ENCODE assay signal across 9 mouse cellular contexts in genomic region chr14:28505051-28505585, GRCm38 (mm10). TPM values are rescaled to one million over a fixed set of nuclear protein-coding genes. Genes with fewer than 3 reads are reported as not detected.
A peak's percentile ranks its signal among the peaks of the same experiment; 100 is the strongest.
DNase-seq lines count a peak whose midpoint lies in the region; ATAC-seq lines count a peak whose summit lies in the region.
"Had no signal": no experiment of that assay in that cellular context is flagged by ENCODE, and none has a peak within 500 bp of the region (broad histone marks: within the 10 kb centered on the region; RNA-seq: fewer than 3 reads in every experiment).

No protein-coding gene starts in this region.

- peak; percentile 22; the same call in 1 of the 2 replicates for ATAC-seq in frontal cortex, adult (ENCODE audit: low TSS enrichment)
- ATAC-seq in intestine, embryonic 16.5 days: peak; percentile 45
- no peak for ATAC-seq in liver, embryonic 12.5 days

- under 1% methylated on average over 22 of the region's 22 CpGs for WGBS in intestine, embryonic 16.5 days
- WGBS in liver, embryonic 12.5 days (ENCODE audit: insufficient replicate concordance): 0% methylated on average over 22 of the region's 22 CpGs

- no peaks in the 10 kb centered on the region for H3K9me3 ChIP-seq in intestine, embryonic 16.5 days (ENCODE audit: control insufficient read depth, low read length)
- H3K9me3 ChIP-seq in liver, embryonic 12.5 days (replicated peaks): no peaks in the 10 kb centered on the region

- H3K4me3 ChIP-seq in brown adipose tissue, adult 24 weeks (ENCODE audit: insufficient read depth, low read depth, low read length): peak overlapping the region; percentile 80
- peak overlapping the region; percentile 69 for H3K4me3 ChIP-seq in intestine, embryonic 16.5 days (ENCODE audit: low read length)
- peak overlapping the region; percentile 51 for H3K4me3 ChIP-seq in liver, embryonic 12.5 days

- DNase-seq in frontal cortex, postnatal 25 days (ENCODE audit: low spot score in 2 of 2): no peak
- peak; percentile 29 for DNase-seq in gastrocnemius, postnatal 25 days
- peak; percentile 45 for DNase-seq in ovary, postnatal 36 days (ENCODE audit: low spot score)
- no peak for DNase-seq in spleen, adult 12 weeks (ENCODE audit: low spot score)

- peak overlapping the region; percentile 59 for H3K27ac ChIP-seq in brown adipose tissue, adult 24 weeks (replicated peaks; ENCODE audit: low read depth, low read length)
- peak overlapping the region; percentile 91 for H3K27ac ChIP-seq in intestine, embryonic 16.5 days (ENCODE audit: low read length)
- H3K27ac ChIP-seq in liver, embryonic 12.5 days: no peak overlapping the region

- peak overlapping the region; percentile 81 for H3K9ac ChIP-seq in intestine, embryonic 16.5 days (ENCODE audit: low read depth, low read length)
- H3K9ac ChIP-seq in liver, embryonic 12.5 days: no peak overlapping the region

- no peaks in the 10 kb centered on the region for H3K36me3 ChIP-seq in intestine, embryonic 16.5 days (ENCODE audit: control insufficient read depth, insufficient read depth, low read length)
- no peaks in the 10 kb centered on the region for H3K36me3 ChIP-seq in liver, embryonic 12.5 days

- H3K27me3 ChIP-seq in intestine, embryonic 16.5 days (replicated peaks; ENCODE audit: control insufficient read depth, insufficient read depth, low read length): peaks cover 26% of the 10 kb centered on the region
- peaks cover 99% of the 10 kb centered on the region for H3K27me3 ChIP-seq in liver, embryonic 12.5 days (replicated peaks)

- H3K4me1 ChIP-seq in brown adipose tissue, adult 24 weeks (ENCODE audit: control insufficient read depth, insufficient read depth, insufficient read length, low read length): no peaks in the 10 kb centered on the region
- peaks cover 22% of the 10 kb centered on the region for H3K4me1 ChIP-seq in intestine, embryonic 16.5 days (ENCODE audit: control insufficient read depth, insufficient read depth, low read length)
- no peaks in the 10 kb centered on the region for H3K4me1 ChIP-seq in liver, embryonic 12.5 days

- peak overlapping the region; percentile 75 for H3K4me2 ChIP-seq in intestine, embryonic 16.5 days (ENCODE audit: low read depth, low read length)
- H3K4me2 ChIP-seq in liver, embryonic 12.5 days: peak overlapping the region; percentile 65

RNA-seq across cellular contexts. Expression of gene Wnt5a, which starts 0.6 kb away (rescaled TPM):
- 6.4 and 10.7 TPM in 2 replicates for polyA plus RNA-seq in brown adipose tissue, adult 24 weeks (2012; ENCODE audit: insufficient read depth, insufficient read length, missing spikeins)
- total RNA-seq in gastrocnemius, postnatal 25 days (2021): 1 to 10 TPM; 6.9 to 7.2 TPM
- polyA plus RNA-seq in intestine, embryonic 16.5 days (2015; fragmentation: Nextera tagmentation; extraction: Ambion mirVana): 15.9 and 17.6 TPM in 2 replicates
- 0.57 and 0.59 TPM in 2 replicates for polyA plus RNA-seq in liver, embryonic 12.5 days (2016; fragmentation: Nextera tagmentation; extraction: Ambion mirVana)
- total RNA-seq: hematopoietic stem cell, adult 5-6 weeks had no signal

Comparison
In these comparisons a context has a peak if more than half of its experiments do, and no peak if none do; other contexts are left out.
1. DNase-seq: peak in gastrocnemius, postnatal 25 days (single experiment) and ovary, postnatal 36 days (single experiment); none in frontal cortex, postnatal 25 days (0 of 2) and spleen, adult 12 weeks (single experiment).
2. Peak in every context shown above with its lines, with median percentiles within 50 percentile points of each other: H3K4me3 ChIP-seq.